Mouse (Mus musculus) embryo, embryonic 10 days (tissue): ENCODE data around the gene Hspb6.

Experiments used
- DNase-seq: peaks from one replicate; pipeline ENCODE4 v3.0.0-alpha.2; 2015; ENCODE audit warnings: low spot score

The Hspb6 gene

DNA sequence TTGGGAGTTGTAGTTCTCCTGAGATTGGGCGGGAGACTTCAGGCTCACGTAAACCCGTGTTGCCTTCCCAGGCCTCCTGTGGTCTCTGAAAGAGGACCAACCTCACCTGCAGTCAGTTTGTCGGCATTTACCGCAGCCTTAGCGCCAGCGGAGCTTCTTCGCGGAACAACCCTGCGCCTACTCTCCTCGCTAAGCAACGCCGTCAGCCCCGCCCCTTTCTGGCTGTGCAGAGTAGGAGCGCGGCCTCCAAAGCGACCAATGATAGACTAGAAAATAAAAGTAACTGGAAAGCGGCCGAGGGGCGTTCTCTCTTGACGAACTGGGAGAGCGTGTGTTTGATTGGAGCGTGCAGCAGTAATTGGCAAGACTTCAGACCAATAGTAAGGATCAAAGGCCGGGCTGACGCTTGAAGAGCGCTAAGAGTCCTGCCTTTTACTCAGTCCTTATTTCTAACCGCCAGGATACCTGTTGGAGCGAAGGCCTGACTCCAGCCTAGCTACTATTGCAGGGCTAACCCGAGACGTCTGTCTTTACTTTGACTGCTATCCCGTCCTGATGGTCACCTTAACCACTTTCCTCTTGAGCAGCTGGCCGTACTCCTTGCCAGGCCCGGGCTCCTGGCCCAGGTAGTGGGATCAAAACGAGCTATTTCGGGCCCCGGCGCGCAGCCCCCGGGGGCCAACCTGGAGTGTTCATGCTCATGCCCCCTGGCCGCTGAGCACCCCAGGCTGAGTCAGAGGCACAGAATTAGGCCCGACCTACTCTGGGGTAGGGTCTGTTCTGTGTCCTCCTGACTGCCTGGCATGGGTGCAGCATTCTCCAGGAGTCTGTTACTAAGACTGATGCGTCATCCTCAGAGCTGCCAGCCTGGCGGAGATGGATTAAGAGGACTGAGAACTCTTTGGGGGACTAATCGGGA, at the start of gene Hspb6, which contains the start of gene Proser3:
Gene Hspb6, plus strand, starts transcription at position 77 of the 919 bp plus-strand sequence.
Gene Proser3, minus strand, starts transcription at position 198 of the 919 bp plus-strand sequence.
- DNase-seq = peak; percentile 98

DNA sequence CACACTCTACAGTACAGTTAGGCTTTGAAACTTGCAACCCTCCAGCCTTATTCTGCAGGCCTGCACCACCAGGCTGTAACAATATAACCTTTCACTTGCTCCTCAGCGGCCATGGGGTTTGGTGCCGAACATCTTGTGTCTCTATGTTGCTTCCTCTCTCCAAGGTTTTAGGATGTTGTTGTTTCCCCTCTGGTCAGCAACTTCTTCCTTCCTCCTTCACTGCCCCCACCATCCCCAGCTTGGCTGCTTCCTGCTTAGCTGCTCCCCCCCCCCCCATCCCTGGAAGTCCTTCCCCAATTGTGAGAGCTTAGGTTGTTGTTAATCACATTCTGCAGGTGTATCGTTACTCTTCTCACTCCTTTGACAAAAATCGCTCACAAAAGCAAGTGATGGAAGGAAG, 43.9 kb upstream of the Hspb6 start:
- DNase-seq = no peak

DNA sequence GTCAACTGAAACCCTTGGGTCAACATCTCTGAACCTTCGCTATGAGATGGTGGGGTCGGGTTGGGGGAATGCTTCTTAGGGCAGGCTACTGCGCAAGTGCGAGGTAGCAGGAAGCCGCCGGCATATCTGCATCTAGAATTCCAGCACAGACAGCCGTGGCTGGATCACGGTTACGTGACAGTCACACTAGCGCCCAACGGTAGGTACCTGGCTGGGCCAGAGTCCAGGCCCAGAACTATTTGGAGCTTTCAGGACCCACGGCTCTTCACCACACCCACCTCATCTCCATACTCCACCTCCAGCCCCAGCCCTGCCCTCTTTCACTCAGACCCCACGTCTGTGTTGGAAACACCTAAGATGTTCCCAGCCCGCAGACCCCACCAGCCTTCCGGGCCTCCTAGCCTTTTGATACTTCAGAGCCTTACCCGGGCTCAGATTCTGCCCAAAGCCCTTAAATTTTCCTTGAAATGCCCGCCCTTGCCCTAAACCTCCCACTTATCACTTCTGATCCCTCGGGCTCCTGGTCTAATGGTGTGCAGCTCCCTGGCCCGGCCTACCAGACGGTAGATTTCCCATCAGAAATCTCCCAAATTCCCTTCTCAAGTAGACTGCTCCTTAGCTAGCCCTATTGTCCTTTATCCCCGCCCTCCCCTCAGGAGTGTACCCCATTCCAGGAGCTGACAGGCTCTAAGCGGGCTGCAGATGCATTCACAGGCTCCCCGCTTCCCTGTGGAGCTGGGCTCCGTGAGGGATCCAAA, 36.8 kb upstream of the Hspb6 start:
- no peak for DNase-seq

DNA sequence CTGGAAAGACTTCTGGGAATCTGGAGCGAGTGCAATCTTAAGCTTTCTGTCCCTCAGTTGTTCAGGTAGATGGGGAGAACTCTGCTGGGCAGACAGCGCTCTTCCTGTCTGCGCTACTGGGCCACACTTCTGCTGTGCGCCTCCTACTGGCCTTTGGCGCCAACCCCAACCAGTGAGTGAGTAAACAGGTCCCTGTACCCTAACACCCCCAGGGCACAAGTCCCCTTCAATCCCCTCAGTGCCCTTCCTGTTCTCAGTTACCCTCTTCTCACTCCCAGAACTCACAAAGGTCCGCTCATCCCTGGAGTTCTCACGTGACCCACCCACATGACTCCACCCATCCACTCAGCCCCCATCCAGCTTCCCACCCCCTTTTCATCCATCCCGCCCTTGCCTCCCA, 33.7 kb upstream of the Hspb6 start:
- DNase-seq = no peak

DNA sequence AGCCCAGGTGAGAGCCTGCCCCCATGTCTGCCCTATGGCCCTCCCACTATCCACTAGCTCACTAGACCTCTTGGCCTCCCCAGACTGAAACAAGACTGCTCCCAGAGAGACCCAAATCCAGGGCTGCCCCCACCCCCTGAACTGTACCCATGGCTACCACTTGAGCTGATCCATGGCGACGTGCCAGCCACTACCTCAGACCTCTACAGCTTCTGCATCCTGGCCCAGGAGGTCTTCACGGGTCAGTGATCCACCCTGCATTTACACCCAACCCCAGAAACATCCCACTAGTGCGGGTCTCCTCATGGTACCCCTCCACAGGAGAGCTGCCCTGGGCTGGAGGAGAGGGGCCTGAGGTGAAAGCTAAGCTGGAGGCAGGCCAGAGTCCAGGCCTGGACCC, 31.6 kb upstream of the Hspb6 start:
- DNase-seq = no peak

DNA sequence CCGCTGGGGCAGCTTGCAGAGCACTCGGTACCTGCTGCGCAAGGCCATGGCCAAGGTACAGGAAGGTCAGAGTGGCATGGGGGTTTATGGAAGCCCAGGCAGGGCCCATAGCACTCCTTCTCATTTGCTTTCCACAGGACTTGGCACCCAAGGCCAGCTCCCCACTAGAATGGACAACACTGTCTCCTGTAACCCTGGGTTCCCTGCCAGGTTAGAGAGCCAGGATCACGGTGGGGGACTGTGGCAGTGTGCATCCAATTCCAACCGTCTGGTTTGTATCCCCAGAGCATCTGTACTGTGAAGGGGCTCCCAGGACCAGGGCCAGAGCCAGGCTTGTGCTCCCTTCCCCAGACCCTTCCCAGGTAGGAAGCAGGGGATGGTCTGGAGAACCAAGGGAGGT, 31.1 kb upstream of the Hspb6 start:
- DNase-seq = no peak

DNA sequence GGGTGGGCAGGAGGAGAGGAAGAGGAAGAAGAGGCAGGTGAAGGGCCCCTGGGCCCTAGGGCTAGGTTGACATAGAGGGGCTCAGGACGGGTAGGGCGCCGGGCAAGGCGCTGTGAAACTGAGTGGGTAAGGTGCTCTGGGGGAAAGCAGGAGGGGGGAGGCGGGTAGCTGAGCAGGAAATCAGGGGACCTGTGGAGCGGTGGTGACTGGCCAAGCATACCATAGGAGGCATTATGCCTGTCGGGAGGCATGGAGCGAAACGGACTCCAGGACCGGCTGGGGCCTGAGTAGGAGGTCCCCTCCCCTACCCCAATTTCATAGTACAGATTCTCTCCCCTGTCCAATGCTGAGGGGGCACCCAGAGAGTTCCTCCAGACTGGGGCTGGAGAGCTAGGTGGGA, 29.1 kb upstream of the Hspb6 start:
- no peak for DNase-seq

DNA sequence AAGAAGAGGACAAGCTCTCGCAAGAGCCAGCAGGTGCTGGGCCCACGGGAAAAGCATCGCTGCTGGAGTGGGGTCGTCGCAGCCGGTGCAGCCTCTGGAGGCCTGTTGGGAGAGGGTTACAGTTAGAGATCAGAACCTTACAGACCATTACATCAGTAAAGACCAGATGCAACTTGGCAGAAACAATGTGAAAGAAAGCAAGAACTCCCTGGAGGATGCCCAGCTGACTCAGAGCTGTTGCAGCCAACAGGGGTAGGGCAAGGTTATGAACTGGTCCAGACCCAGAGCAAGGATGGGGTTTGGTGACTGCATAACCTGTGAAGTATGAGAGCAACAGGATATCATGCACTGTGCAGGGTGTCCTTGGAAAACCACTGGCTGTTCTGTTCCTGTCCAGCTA, 27.5 kb upstream of the Hspb6 start:
- DNase-seq = no peak

DNA sequence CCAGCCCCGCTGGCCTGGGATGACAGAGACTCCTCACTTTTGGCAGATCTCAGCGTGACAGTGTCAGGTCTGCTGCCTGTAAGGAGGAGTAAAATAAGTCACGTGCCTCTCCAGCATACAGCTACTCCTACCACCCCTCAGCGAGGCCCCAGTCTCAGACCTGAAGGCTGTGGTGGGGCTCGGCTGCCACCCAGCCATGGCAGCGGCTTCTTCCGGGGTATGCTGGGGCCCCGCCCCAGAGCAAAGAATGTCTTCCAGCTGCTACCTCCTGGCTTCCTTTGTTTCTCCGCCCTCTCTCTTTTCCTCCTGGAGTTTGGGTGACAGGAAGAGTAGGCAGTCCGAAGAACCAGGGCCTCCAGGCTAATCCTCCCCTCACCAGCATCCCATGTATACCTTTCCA, 26.0 kb upstream of the Hspb6 start:
- no peak for DNase-seq

DNA sequence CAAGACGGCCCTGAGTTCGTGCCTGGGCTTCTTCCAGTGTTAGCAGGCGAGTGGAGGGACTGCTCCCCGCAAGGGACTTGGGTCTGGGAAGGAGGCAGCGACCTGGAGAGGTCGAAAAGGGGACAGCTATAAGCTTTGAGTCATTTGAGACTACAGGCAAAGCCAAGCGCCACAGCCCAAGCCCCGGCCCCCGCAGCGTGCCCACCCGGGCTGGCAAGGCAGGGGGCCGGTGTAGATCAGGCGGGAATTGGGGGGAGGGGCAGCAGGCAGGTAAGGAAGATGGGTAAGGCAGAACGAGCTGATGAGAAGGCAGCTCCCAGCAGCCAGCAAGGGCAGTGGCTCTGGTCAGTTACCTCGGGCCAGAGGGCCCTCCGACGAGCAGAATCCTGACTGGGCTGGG, 25.6 kb upstream of the Hspb6 start:
- no peak for DNase-seq

DNA sequence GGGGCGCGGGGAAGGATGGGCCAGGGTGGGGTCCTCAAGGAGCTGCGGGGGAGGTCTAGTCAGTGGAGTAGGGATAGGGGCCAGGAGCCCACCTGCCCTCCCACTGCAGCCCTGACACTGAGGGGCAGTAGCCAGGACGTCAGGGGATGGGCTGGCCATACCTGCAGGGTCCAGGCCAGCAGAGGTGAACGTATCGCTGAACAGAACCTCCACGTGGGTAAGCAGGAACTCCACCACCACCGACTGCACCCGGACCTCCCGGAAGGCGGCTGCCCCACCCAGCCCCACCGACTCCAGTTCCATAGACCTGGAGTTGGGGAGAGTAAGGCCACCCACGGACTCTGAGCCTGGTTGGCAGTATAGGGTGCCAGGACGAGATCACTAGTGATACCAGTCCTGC, 25.0 kb upstream of the Hspb6 start:
- no peak for DNase-seq

DNA sequence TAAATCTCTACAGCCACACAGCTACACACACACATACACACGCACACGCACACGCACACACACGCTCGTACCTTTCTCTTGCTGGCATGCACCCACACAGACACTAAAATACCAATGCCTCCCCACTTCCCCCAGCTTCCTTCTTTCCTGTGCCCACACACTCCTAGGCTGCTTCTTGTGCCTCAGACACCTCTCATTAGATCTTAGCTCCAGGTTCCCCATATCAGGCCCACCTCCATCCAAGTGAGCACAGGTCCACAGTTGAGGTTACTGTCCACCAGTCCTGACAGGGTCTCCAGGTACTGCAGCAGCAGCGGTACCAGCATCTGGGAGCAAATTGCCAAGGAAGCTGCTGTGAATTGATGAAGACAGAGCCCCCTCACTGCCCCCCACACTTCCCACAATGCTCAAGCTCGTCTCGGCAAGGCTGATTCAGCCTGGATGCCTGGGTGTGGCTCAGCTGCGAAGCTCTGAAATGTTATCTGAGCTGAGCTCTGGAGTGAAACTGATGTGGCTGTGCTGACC, 20.6 kb upstream of the Hspb6 start:
- no peak for DNase-seq

DNA sequence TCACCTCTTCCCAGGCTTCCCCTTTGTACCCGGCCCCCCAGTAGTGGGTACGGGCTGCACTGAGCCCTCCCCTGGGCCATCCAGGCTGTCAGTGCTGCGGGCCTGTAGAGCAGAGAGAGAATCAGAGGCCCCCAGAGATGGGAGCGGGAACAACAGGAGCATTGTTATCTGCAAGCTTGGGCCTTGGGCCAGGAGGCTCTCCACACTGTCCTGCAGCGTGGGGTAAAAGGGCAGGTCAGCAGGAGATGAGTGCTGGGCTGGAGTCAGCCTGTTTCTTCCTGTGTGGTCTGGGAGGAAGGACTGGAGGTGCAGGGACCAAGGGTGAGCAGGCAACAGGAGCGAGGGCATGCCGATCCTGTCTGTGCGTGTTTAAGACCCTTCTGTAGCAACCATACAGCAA, 19.0 kb upstream of the Hspb6 start:
- DNase-seq = peak; percentile 64

DNA sequence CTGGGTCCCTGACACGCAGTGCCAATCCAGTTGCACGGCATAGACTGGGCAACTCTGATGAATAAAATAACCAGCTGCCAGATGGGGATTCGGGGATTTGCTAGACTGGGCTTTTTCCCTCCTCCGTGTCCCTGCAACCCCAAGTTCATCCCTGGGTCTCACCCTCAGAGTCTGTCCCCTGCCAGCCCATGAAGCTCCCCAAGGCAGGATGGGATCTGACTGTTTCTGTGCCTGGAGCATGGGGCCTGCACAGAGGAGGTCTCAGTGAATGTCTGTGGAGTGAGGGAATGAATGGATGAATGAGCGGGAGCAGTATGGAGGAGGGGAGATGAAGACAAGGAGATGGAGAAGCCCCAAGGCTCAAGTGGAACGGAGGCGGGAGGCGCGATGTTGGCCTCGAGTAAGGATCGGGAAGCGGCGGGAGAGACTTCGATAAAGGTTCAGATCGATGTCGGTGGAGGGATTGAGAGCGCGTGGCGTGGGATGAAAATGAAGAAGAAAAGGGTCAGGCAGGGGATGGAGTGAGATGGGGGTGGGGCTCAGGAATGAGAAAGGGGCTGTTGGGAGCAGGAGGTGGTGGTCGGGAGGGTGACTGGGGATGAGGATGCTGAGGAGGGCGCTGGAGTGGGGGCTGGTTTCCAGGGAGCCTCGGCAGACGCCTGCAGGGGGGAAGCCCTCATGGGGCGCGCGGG, 17.9 kb upstream of the Hspb6 start:
- DNase-seq = peak; percentile 56

DNA sequence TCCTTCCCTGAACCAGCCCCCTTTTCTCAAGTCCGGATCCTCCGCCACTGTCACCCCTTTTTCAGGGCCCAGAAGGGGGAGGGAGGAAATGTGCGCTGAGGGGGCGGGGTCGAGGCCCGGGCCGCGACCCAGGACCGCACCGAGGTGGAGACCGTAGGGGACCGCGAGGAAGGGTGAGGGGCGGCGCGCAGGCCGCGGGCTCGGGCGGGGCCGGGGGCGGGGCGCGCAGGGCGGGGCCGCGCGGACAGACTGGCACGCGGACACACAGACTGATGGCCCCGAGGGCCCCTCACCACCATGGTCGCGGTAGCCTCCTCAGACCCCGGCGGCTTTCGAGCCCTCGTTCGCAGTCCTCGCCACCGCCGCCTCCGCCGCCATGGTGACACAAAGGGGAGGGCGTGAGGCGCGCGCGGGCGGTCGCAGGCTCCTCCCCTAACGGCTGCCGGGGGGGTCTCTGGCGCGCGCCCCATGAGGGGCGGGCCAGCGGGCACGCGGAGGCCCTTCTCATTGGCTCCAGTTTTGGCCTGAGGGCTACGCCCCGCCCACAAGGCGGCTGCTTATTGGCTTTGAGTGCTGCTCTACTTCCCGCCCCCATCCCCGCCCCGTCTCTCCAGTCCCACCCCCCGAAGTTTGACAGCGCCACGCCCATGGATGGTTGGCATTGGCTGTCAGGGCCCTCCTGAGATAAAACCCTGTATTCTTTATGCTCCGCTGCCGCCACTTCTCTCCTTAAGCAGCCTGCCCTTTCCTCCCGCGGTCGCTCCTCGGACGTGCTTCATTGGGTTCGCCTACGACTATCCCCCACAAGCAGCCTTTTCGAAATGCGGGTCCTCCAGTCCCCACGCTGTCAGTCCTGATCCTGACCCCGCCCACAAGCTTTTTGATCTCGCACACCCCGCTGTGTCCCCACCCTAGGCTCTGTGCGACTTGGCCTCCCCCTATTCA, 17.1 kb upstream of the Hspb6 start, which contains the start of gene Arhgap33:
Gene Arhgap33, minus strand, starts transcription at position 428 of the 945 bp plus-strand sequence.
- DNase-seq = peak; percentile 96

DNA sequence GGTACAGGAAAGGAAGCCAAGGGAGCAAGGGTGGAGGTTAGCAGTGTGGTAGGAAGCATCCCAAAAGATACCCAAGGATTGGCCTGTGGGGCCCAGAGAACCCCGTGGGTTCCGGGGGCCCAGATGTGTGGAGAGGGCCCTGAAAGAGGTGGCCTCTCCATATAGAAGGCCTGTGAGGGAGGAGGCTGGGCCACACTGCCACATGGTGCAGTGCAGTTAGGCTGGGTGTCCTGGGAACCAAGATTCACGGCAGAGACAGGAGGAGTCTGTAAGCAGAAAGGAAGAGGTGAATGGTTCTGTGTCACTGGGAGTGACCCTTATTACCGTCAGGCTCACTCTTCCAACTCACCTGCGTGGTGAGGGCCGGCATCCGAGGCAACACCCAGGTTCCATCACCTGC, 11.4 kb upstream of the Hspb6 start:
- DNase-seq = no peak

DNA sequence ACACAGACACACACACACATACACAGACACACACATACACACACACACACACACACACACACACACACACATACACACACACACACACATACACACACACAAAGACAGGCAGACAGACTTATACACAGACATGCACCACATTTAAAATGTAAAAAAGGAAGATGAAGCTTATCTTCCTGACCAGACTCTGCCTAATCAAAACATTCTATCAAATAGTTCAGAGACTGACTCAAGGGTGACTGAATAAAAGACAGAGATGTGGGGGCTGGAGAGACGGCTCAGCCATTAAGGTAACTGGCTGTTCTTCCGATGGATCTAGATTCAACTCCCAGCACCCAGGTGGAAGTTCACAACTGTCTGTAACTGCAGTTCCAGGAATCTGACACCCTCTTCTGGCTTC, 7.7 kb upstream of the Hspb6 start:
- DNase-seq = no peak

DNA sequence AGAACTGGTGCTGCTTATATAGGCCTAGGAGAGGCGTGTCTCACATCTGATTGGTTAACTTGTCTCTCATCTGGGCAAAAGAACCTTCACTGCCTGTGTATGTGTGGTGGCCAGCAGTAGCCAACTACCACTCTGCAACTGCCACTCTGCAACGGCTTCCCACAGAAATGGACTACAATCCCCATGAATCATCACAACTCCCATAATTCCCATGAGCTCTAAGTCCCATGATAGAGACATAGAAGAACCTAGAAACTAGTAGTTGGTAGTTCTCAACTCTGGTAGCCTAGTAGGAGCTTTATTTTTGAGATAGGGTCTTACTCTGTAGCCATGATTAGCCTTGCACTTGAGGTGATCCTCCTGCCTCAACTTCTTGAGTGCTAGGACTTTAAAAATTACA, 2.1 kb upstream of the Hspb6 start:
- no peak for DNase-seq

DNA sequence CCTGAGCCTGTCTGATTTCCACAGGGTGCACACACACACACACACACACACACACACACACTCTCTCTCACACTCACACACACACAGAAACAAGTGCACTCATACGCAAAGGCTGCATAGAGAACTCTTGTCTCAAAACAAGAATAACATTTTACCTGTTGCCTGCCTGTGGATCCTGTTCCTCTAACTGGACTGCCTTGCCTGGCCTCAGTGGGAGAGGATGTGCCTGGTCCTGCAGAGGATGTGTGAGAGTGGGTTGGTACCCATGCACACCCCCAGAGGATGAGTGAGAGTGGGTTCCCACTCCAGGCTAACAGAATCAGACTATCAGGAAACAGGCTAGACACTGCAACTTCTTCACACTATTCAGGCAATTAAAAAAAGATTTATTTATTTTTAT, 1.4 kb upstream of the Hspb6 start:
- no peak for DNase-seq

DNA sequence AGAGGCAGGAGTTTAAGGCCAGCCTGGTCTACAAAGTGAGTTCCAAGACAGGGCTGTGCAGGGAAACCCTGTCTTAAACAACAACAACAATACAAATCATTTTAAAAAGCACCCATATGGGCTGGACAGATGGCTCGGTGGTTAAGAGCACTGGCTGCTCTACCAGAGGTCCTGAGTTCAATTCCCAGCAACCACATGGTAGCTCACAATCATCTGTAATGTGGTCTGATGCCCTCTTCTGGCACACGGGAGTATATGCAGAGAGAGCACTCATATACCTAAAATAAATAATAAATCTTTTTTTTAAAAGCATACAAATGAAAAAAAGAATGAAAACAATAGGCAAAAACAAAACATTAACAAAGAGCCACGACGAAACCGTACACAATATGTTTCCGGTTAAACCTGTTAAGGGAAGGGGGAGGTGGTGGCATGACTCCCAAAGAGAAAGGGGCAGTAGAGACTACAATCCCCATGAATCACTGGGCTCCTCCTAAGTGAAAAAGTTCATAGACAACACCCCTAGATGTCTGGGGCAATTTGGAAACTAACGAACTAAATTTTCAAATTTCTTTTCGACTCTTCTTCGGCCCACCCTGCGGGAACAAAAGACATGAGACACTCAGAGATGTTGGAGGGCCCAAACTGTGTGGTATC, 405 bp upstream of the Hspb6 start:
- DNase-seq = peak; percentile 84
